Mouse (Mus musculus) forebrain, embryonic 11.5 days (tissue): ENCODE results near the gene Fbxo24. TPM values are rescaled to one million over a fixed set of nuclear protein-coding genes. Genes with fewer than 3 reads are reported as not detected.
A peak's percentile ranks its signal among the peaks of the same experiment; 100 is the strongest.

Experiments
- ATAC-seq: fragments of 200-750 bp; cut with Nextera tagmentation; replicated peaks from 2 replicates; pipeline ENCODE4 v1.8.0; 2017; ENCODE audit warnings: moderate TSS enrichment; ENCODE audit not compliant: low FRiP score
- DNase-seq: peaks from one replicate; pipeline ENCODE4 v3.0.0-alpha.2; 2017; ENCODE audit warnings: low spot score
- H3K27ac ChIP-seq: fragments of 300-500 bp; sonication (generic); 2 replicates; pipeline ENCODE4 v1.5.1; 2014; ENCODE audit warnings: low read depth, low read length
- H3K27me3 ChIP-seq: fragments of 300-500 bp; sonication (generic); 2 replicates; pipeline ENCODE4 v1.6.1; 2014; ENCODE audit warnings: mild to moderate bottlenecking, low read length, mixed read lengths; ENCODE audit not compliant: control insufficient read depth, insufficient read depth
- H3K36me3 ChIP-seq: fragments of 300-500 bp; sonication (generic); 2 replicates; pipeline ENCODE4 v1.6.1; 2014; ENCODE audit warnings: mild to moderate bottlenecking, low read length, moderate library complexity, mixed read lengths; ENCODE audit not compliant: control insufficient read depth, insufficient read depth
- H3K4me1 ChIP-seq: fragments of 300-500 bp; sonication (generic); replicated peaks from 2 replicates; pipeline ENCODE4 v1.6.1; 2014; ENCODE audit warnings: low read length, mixed read lengths; ENCODE audit not compliant: control insufficient read depth, insufficient read depth
- H3K4me2 ChIP-seq: fragments of 300-500 bp; sonication (generic); 2 replicates; pipeline ENCODE4 v1.6.1; 2014; ENCODE audit warnings: low read depth, mild to moderate bottlenecking, low read length, moderate library complexity, mixed read lengths; ENCODE audit not compliant: severe bottlenecking
- H3K4me3 ChIP-seq: fragments of 300-500 bp; sonication (generic); 2 replicates; pipeline ENCODE4 v1.5.1; 2014; ENCODE audit warnings: low read depth, low read length
- H3K9ac ChIP-seq: fragments of 300-500 bp; sonication (generic); 2 replicates; pipeline ENCODE4 v1.6.1; 2014; ENCODE audit warnings: low read length
- H3K9me3 ChIP-seq: fragments of 300-500 bp; sonication (generic); 2 replicates; pipeline ENCODE4 v1.6.1; 2016; ENCODE audit warnings: low read length, mixed read lengths; ENCODE audit not compliant: control insufficient read depth
- WGBS: fragments of 180-500 bp; shearing (Covaris S2); extraction: QIAGEN DNeasy Blood & Tissue Kit; methylation state at CpG from one replicate; pipeline ENCODE4 v1.1.7; 2014; 5-methylcytosine and 5-hydroxymethylcytosine counted together
- polyA plus RNA-seq: library from polyadenylated mRNA; unstranded; fragments of >200 nt; fragmentation: Nextera tagmentation; extraction: Ambion mirVana; gene quantifications from 2 replicates; pipeline ENCODE4 v1.2.1, GENCODE M21; 2014

Fbxo24 gene
- 0.12 and 0.17 TPM in 2 replicates for polyA plus RNA-seq

- WGBS, result under 1% methylated on average over 45 of the region's 46 CpGs
- peak; percentile 99 for DNase-seq
These were observed at the start of gene Fbxo24, which contains the start of the genes Lrch4 and Gm20605 for GRCm38 (mm10) chr5:137628498-137629305. TSS of gene Fbxo24 (minus strand) at chr5:137629002. TSS of gene Lrch4 (plus strand) at chr5:137629121. TSS of gene Gm20605 (plus strand) at chr5:137629175.

GRCm38 (mm10) chr5:137677859-137678258 is 49.1 kb upstream of the Fbxo24 start:
- Histone ChIP-seq H3K9me3 (no peaks in the 10 kb centered on the region), H3K27ac (no peak overlapping the region), H3K27me3 (no peaks in the 10 kb centered on the region), H3K4me3 (no peak overlapping the region), H3K4me2 (no peak overlapping the region), H3K9ac (no peak overlapping the region), H3K4me1 (peaks cover 6% of the 10 kb centered on the region; the same call in 1 of the 2 replicates), H3K36me3 (no peaks in the 10 kb centered on the region; the same call in 1 of the 2 replicates)
- ATAC-seq, result no peak
- no peak for DNase-seq
- WGBS, result 93% methylated on average over 8 of the region's 8 CpGs

More at GRCm38 (mm10) chr5:137628498-137629305, at the start of gene Fbxo24, which contains the start of the genes Lrch4 and Gm20605:
- Histone ChIP-seq H3K4me1 (peaks cover 14% of the 10 kb centered on the region), H3K27ac (peak within 1 kb of the TSS; percentile 87), H3K9me3 (no peaks in the 10 kb centered on the region), H3K4me3 (peak within 1 kb of the TSS; percentile 82), H3K9ac (peak within 1 kb of the TSS; percentile 84), H3K27me3 (no peaks in the 10 kb centered on the region), H3K4me2 (peak within 1 kb of the TSS; percentile 86), H3K36me3 (no peaks in the 10 kb centered on the region)
- peak; percentile 98 for ATAC-seq

- no peak overlapping the region for H3K9ac ChIP-seq
- H3K27ac ChIP-seq, result no peak overlapping the region
- DNase-seq (no peak), ATAC-seq (no peak)
- H3K36me3 ChIP-seq, result no peaks in the 10 kb centered on the region; the same call in 1 of the 2 replicates
- H3K4me3 ChIP-seq, result no peak overlapping the region
- H3K4me1 ChIP-seq, result 0 out of 2 replicates have a peak, but pooled peaks cover 2% of the 10 kb centered on the region
- no peaks in the 10 kb centered on the region for H3K27me3 ChIP-seq
- H3K4me2 ChIP-seq, result no peak overlapping the region
- H3K9me3 ChIP-seq, result no peaks in the 10 kb centered on the region
- WGBS, result 98% methylated on average over 8 of the region's 8 CpGs
These were observed 46.0 kb upstream of the Fbxo24 start for GRCm38 (mm10) chr5:137674786-137675185.

DNA sequence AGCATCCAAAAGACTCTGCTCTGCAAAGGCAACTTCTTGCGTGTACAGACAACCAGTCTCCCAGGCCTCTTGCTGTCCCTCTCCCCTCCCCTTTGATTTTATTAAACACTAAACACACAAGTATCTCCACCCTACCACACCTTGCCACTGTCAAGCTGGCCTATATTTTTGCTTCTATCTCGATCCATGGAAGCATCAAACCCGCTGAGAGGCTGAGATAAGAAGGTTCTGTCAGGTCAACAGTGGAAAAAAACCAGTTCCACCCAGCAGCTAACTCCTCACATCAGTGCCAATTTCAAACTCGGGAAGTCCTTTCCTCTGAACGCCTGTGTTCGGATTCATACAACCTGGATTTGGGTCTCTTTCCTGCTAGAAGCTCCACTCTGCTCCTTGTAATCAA is 44.2 kb upstream of the Fbxo24 start:
- Histone ChIP-seq H3K27me3 (no peaks in the 10 kb centered on the region), H3K9ac (no peak overlapping the region), H3K4me1 (0 out of 2 replicates have a peak, but pooled peaks cover 2% of the 10 kb centered on the region), H3K4me2 (no peak overlapping the region), H3K9me3 (no peaks in the 10 kb centered on the region), H3K27ac (no peak overlapping the region), H3K36me3 (no peaks in the 10 kb centered on the region; the same call in 1 of the 2 replicates), H3K4me3 (no peak overlapping the region)
- DNase-seq (no peak), ATAC-seq (no peak)
- WGBS, result 91% methylated on average over 6 of the region's 6 CpGs

DNA sequence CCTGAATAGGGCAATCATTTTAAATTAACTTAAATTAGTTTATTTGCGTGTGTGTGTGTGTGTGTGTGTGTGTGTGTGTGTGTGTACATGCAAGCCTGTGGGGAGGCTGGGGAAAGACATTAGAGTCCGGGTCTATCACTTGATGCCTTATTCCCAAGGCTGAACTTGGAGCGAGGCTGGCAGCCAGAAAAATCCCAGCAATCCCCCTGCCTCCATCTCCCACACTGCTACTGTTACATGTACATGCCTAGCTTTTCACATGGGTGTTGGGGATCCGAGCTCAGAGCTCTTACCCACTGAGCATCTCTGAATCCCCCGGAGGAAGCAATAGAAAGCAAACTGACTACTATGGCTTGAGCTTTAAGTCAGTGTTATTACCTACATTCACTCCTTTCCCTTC is 43.6 kb upstream of the Fbxo24 start:
- no peak for DNase-seq
- H3K9me3 ChIP-seq, result no peaks in the 10 kb centered on the region
- no peak overlapping the region for H3K9ac ChIP-seq
- H3K4me2 ChIP-seq, result no peak overlapping the region
- 0 out of 2 replicates have a peak, but pooled peaks cover 2% of the 10 kb centered on the region for H3K4me1 ChIP-seq
- no peak overlapping the region for H3K4me3 ChIP-seq
- ATAC-seq, result no peak
- 87% methylated on average over 5 of the region's 5 CpGs for WGBS
- H3K27me3 ChIP-seq, result no peaks in the 10 kb centered on the region
- H3K36me3 ChIP-seq, result no peaks in the 10 kb centered on the region; the same call in 1 of the 2 replicates
- no peak overlapping the region for H3K27ac ChIP-seq

GRCm38 (mm10) chr5:137671443-137672240 is 42.8 kb upstream of the Fbxo24 start:
- Histone ChIP-seq H3K27ac (no peak overlapping the region), H3K4me2 (no peak overlapping the region), H3K4me1 (0 out of 2 replicates have a peak, but pooled peaks cover 2% of the 10 kb centered on the region), H3K36me3 (no peaks in the 10 kb centered on the region), H3K9me3 (no peaks in the 10 kb centered on the region), H3K4me3 (no peak overlapping the region), H3K27me3 (no peaks in the 10 kb centered on the region), H3K9ac (no peak overlapping the region)
- no peak for DNase-seq
- no peak for ATAC-seq
- 64% methylated on average over 9 of the region's 9 CpGs for WGBS

GRCm38 (mm10) chr5:137670240-137670639 is 41.4 kb upstream of the Fbxo24 start:
- no peak overlapping the region for H3K4me2 ChIP-seq
- WGBS, result 95% methylated on average over 1 of the region's 1 CpGs
- no peaks in the 10 kb centered on the region for H3K9me3 ChIP-seq
- H3K4me1 ChIP-seq, result 0 out of 2 replicates have a peak, but pooled peaks cover 2% of the 10 kb centered on the region
- no peak overlapping the region for H3K4me3 ChIP-seq
- DNase-seq, result no peak
- no peaks in the 10 kb centered on the region for H3K27me3 ChIP-seq
- H3K36me3 ChIP-seq, result no peaks in the 10 kb centered on the region; the same call in 1 of the 2 replicates
- ATAC-seq, result no peak
- H3K27ac ChIP-seq, result no peak overlapping the region
- H3K9ac ChIP-seq, result no peak overlapping the region

- 90% methylated on average over 10 of the region's 10 CpGs for WGBS
- 0 out of 2 replicates have a peak, but pooled peaks cover 2% of the 10 kb centered on the region for H3K4me1 ChIP-seq
These were observed 40.2 kb upstream of the Fbxo24 start for GRCm38 (mm10) chr5:137668971-137669370.

More at GRCm38 (mm10) chr5:137668971-137669370, 40.2 kb upstream of the Fbxo24 start:
- DNase-seq (no peak), ATAC-seq (no peak)
- Histone ChIP-seq H3K27me3 (no peaks in the 10 kb centered on the region), H3K36me3 (no peaks in the 10 kb centered on the region; the same call in 1 of the 2 replicates), H3K27ac (no peak overlapping the region), H3K9me3 (no peaks in the 10 kb centered on the region), H3K4me2 (no peak overlapping the region), H3K9ac (no peak overlapping the region), H3K4me3 (no peak overlapping the region)
